Mouse (Mus musculus) cerebellum, adult 11-12 months (tissue): Measurements from ENCODE around the gene Gnat2.

Source experiments
- DNase-seq: peaks from one replicate; pipeline ENCODE4 v3.0.0; 2022

Gene Gnat2

DNA sequence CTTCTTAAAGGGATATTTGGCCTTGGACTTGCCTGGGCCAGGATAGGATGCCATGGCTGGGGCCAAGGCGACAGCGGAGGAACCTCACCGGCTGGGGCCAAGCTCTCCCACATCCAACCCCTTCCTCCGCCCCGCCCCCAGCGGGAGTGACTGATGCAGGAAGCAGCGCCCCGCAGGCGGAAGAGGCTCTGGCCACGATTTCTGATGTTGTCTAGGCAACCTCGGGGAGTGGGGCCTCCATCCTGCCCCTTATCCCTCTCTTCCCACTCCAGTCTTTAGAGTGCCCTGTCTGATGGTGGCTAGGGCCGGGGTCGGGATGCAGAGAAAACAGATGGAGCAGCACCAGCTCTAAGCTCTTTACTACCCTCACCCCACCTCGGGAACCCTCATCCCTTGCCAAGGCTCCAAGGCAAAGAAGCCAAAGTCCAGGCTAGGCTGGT lies 7.3 kb upstream of the Gnat2 start:
- DNase-seq: peak; percentile 94

GRCm38 (mm10) chr3:108085721-108086469 lies 6.7 kb upstream of the Gnat2 start:
- peak; percentile 87 for DNase-seq

DNA sequence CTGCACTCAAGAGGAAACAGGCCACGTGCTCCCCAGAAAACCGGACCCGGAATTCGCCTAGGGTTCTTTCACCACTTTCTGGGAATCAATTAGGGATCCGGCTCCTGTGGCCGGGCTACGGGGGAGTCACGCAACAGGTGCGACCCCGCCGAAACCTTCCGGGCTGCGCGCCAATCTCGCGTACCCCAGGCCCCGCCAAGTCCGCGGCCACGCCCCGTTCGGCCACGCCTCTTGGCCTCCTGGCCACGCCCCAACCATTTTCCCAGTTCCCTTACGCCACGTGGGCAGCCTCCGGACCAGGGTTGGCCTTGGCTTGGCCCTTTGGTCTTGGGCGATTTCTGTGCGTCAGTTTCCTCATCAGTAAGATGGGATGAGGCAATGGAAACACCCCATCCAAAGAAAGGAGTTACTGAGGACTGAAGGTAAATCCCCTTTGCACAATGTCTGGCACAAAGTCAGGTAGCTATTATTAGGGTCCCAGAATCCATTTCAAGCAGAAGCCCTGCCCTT lies 6.1 kb upstream of the Gnat2 start, which contains the start of gene Ampd2:
Ampd2 (minus strand) TSS at position 182 of the 510 bp plus-strand sequence.
- DNase-seq: peak; percentile 66

DNA sequence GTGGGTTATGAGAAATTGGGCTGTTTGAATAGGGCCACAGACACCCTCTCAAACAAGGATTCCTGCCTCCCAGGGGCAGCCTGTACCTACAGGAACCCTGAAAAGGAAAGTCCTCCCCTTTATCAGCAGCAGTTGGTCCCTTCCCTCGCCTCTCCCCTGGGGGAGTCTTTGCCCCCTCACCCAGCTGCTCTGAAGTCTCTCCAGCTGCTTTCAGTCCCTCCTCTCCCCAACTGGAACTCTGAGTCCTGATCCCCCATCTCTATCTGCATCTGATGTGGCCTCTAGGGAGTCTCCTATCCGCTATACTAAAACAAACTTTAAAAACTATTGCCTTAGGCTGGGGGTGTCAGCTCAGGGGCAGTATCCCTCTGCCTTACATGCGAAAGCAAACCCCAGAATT lies 5.3 kb upstream of the Gnat2 start:
- DNase-seq: peak; percentile 11

GRCm38 (mm10) chr3:108088842-108089380 lies 3.7 kb upstream of the Gnat2 start:
- no peak for DNase-seq

GRCm38 (mm10) chr3:108089916-108090315 lies 2.7 kb upstream of the Gnat2 start:
- no peak for DNase-seq

GRCm38 (mm10) chr3:108090561-108090960 lies 2.0 kb upstream of the Gnat2 start:
- no peak for DNase-seq

DNA sequence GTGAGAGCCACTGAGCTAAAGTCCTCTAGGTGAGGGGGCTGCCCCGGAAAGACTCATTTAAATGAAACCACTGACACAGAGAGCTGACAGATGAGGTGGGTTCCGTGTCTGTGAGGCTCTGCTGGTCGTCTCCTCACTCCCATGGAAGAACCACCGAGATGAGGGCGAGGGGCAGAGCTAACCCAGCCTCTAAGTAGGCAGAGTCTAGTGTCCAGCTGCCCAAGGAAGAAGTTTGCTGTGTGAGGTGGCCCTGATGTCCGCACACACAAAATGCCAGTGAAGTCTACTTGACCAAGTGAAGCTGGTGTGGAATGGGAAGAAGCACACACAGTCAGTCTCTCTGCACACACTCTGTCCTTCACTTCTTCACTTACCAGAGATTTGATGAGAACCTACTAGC lies 559 bp upstream of the Gnat2 start:
- no peak for DNase-seq

DNA sequence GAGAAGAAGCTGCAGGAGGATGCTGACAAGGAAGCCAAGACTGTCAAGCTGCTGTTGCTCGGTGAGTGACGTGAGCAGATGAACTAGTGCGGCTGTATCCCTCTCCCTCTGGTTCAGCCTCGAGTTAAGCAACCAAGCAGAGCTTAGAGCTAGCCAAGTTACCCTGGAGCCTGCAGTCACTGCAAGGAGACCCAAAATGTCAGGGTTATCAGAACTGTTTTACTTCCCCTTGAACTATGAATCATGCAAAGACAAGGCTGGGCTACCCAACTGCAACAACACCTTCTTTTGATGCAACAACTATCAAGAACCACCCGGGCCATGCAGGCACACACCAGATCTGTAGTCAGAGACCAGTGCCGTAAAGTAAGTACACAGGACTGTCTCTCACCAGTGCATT lies 717 bp downstream of the Gnat2 start:
- DNase-seq: no peak

DNA sequence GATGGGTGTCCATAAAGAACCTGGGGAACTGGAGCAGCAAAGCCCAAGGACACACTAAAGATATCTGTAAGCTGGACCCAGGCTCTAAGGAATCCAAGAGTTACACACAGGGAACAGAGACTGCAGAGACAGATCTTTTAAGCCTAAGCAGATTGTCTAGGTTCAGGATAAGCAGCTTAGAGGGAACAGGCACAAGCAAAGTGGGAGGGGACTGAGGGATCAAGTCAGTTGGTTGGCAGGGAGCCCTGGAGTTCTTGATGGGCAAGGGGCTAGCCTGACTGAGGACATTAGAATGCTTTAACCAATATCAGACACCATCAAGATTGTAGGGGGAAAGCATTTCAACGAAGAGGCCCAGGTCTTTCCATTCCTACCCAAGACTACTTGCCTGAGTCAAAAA lies 1.6 kb downstream of the Gnat2 start:
- no peak for DNase-seq

DNA sequence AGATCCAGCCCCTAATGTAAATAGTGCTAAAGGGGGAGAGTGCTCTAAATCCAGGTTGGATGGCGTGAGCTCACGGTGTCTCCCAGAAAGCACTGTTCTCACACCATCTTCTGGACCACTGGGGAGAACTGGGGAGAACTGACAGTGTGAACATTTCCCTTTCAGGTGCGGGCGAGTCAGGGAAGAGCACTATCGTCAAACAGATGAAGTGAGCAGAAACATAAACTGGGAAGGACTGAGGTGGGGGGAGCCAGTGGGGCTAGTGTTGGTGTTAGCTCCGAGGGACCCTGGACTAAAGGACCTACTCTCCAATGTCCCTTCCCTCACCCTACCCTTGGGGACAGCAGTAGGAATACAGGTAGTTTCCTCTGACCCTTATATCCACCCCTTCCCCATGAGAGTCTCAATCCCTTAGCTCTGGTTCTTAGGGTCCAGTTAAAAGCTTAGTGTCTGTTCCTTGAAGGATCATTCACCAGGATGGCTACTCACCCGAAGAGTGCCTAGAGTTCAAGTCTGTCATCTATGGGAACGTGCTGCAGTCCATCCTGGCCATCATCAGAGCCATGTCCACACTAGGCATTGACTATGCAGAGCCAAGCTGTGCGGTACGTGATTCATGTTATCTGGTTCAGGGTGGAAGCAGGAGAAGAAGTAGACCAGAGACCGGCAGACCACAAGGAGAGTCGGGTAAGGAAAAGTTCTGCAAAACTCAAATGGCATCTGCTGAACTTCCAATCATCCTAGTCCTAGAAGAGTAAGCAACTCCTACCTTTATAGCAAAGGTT lies 2.6 kb downstream of the Gnat2 start:
- no peak for DNase-seq

DNA sequence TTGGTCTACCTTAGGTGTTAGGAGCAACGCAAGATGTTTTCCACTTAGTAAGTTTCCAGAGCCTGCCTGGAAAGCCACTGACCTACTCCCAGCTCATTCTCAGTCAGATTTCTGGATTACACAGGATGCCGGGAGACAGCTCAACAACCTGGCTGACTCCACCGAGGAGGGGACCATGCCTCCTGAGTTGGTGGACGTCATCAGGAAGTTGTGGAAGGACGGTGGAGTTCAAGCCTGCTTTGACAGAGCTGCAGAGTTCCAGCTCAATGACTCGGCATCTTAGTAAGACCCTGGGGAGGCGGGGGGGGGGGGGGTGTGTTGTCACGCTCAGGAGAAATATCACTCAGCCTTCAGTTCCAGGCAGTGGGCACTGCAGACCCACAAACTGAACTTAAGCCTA lies 3.6 kb downstream of the Gnat2 start:
- DNase-seq: no peak

DNA sequence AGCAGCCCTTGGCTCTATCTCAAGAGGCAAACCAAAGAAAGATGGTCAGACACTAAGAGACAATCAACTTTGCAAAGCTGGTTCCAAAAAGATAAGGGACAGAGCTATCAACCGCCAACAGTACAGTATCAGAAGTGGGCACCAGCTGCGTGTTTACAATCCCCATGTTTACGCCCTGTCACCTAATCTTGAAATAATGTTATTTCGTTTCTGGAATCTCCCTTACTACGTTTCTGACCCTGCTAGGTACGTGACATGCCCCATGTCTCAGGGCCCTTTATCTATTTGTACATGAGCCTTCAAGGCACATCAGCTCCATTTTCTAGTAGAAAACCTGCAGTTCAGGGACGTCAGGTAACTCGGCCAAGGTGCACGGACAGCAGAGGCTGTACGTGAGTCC lies 4.1 kb downstream of the Gnat2 start:
- no peak for DNase-seq

DNA sequence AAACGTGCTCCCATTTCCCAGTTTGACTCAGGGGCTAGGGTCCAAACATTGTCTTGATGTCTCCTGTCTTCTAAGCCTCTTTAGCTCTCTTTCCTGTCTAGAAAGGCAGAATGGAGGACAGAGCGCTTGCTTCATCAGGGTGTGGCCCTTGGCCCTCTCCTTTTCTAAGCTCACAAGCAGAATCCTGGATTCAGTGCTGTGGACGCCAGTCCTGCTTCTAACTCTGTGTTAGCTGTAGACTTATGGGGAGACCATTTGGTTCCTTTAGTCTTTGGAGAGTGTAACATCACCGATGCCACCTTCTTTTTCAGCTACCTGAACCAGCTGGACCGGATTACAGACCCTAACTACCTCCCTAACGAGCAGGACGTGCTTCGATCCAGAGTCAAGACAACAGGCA lies 5.1 kb downstream of the Gnat2 start:
- no peak for DNase-seq

DNA sequence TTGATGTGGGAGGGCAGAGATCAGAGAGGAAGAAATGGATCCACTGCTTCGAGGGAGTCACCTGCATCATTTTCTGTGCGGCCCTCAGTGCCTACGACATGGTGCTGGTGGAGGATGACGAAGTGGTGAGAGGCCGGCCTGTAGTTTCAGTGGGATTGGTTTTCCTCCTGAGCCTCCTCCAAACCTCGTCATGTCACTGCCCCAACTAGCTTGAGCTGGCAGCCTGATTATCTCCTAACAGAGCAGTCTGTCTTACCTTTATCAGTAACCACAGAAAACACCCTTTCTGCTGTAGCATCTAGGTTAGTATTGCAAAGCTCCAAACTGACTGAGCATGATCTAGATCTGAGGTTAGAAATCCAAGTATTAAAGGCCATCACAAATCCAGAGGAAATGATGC lies 5.7 kb downstream of the Gnat2 start:
- DNase-seq: no peak

GRCm38 (mm10) chr3:108101594-108101993 lies 9.0 kb downstream of the Gnat2 start:
- no peak for DNase-seq

GRCm38 (mm10) chr3:108102075-108102474 lies 9.5 kb downstream of the Gnat2 start:
- DNase-seq: no peak

GRCm38 (mm10) chr3:108105281-108105680 lies 12.7 kb downstream of the Gnat2 start:
- DNase-seq: no peak

DNA sequence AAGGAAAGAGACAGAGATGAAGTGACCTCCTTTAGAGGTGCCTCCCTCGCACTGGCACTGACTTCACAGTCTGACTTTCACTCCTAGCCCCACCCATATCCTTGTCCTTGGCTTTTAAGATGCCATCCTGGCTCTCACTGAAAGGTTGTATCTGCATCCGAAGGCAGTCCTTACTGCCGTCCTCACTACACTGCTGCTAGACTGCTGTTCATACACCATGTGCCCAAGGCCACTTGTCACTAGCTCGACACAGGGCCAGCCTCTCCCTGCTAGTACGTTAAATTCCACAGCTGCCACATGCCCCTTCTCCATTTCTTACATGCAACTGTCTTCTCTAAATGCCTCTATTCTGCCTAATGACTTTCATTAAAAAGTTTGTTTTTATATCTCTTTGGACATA lies 18.7 kb downstream of the Gnat2 start:
- DNase-seq: no peak

DNA sequence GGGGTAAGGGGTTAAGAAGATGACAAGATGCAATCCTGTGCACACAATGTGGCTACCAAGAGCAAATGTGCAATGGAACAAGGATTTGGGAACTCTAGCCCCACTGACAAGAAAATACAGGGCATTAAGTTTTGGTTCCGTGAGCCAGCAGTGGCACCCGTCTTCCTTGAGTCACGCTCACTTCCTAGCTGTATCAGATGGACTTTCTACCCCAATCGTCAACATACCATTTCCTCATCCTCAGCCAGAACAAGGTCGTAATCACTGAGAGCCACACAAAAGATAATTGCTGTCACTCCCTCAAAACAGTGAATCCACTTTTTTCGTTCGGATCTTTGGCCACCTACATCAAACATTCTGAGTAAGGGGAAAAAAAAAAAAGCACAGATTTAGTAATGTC lies 19.7 kb downstream of the Gnat2 start:
- DNase-seq: no peak

DNA sequence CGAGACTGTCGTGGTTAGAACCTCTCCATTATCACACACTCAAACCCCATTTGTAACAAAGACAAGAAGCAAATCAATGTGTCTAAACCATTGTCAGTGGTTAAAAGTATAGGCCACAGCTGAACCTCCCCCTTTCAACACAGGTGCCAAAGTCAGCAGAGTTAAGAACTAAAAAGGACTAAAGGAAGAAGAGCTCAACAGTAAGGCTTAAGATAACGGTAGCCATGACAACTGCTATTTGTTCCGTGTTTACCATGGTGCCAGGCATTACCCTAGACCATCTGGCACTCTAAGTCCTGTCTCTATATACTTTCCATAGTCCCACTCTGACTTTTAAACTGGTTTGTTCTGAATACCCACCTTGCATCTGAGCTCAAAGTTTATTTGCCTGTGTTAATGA lies 20.1 kb downstream of the Gnat2 start:
- no peak for DNase-seq

GRCm38 (mm10) chr3:108113591-108114289 lies 21.2 kb downstream of the Gnat2 start:
- DNase-seq: no peak

- DNase-seq: no peak
Measured at GRCm38 (mm10) chr3:108117465-108117864, 24.9 kb downstream of the Gnat2 start.
